Mouse (Mus musculus) hindbrain, embryonic 13.5 days (tissue): ENCODE measurements at regions not wholly inside any gene's neighbourhood (a gene's known extent, or its start where the extent isn't known, plus 50 kb on each side); places are given as distances from the start of the nearest gene placed in this dataset.

Experiments used
- ATAC-seq: fragments of 200-750 bp; cut with Nextera tagmentation; 2 replicates; pipeline ENCODE4 v1.8.0; 2017; ENCODE audit warnings: moderate TSS enrichment; ENCODE audit not compliant: low FRiP score
- H3K27ac ChIP-seq: fragments of 300-500 bp; sonication (generic); 2 replicates; pipeline ENCODE4 v1.5.1; 2015; ENCODE audit warnings: inconsistent platforms, mild to moderate bottlenecking, moderate library complexity
- H3K27me3 ChIP-seq: fragments of 300-500 bp; sonication (generic); 2 replicates; pipeline ENCODE4 v1.6.1; 2015; ENCODE audit warnings: mild to moderate bottlenecking, inconsistent platforms
- H3K36me3 ChIP-seq: fragments of 300-500 bp; sonication (generic); 2 replicates; pipeline ENCODE4 v1.6.1; 2015; ENCODE audit warnings: mild to moderate bottlenecking, inconsistent platforms
- H3K4me1 ChIP-seq: fragments of 300-500 bp; sonication (generic); replicated peaks from 2 replicates; pipeline ENCODE4 v1.6.1; 2015; ENCODE audit warnings: inconsistent platforms
- H3K4me2 ChIP-seq: fragments of 300-500 bp; sonication (generic); 2 replicates; pipeline ENCODE4 v1.6.1; 2015; ENCODE audit warnings: inconsistent platforms, mild to moderate bottlenecking, moderate library complexity
- H3K4me3 ChIP-seq: fragments of 300-500 bp; sonication (generic); 2 replicates; pipeline ENCODE4 v1.5.1; 2015; ENCODE audit warnings: mild to moderate bottlenecking, inconsistent platforms
- H3K9ac ChIP-seq: fragments of 300-500 bp; sonication (generic); 2 replicates; pipeline ENCODE4 v1.6.1; 2015; ENCODE audit warnings: mild to moderate bottlenecking, inconsistent platforms
- H3K9me3 ChIP-seq: fragments of 300-500 bp; sonication (generic); 2 replicates; pipeline ENCODE4 v1.6.1; 2016; ENCODE audit warnings: inconsistent platforms
- WGBS: fragments of 180-500 bp; shearing (Covaris S2); methylation state at CpG from one replicate; pipeline ENCODE4 v1.1.7; 2015; 5-methylcytosine and 5-hydroxymethylcytosine counted together

DNA sequence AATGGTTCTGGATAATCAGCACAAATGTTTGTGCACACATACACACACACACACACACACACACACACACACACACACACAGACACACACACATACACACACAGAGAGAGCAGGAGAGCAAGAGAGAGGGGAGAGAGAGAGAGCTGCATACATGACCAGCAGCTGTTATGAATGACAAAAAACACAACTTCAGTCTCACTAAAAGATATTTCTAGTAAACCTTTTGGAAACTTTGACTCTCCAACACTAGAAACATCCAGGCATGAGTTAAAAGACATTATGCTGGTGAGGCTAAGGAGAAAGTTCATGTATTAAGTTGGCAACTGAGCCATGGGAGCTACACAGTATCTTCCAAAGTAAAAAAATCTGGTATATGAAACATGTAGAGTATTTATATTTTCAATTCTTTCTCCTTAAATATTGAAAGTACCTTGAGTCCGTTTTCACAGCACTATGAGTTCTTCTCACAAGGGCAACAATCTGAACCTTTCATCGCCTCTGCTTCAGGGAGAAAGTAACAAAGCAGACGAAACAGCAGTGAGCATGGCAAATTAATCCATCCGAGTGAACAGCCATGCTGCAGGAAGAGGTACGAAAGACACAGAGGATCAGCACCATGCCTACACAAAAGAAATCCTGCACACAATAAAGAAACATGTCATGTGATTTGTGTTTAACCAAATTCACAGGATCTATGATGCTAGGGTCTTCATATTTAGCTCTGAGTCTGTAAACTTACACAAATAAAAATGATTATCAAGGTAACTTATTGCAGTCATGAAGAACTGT lies 309.0 kb upstream of the N6amt1 start:
- no peak for ATAC-seq
- H3K9me3 ChIP-seq, result no peaks in the 10 kb centered on the region
- WGBS, result 45% methylated on average over 5 of the region's 5 CpGs

DNA sequence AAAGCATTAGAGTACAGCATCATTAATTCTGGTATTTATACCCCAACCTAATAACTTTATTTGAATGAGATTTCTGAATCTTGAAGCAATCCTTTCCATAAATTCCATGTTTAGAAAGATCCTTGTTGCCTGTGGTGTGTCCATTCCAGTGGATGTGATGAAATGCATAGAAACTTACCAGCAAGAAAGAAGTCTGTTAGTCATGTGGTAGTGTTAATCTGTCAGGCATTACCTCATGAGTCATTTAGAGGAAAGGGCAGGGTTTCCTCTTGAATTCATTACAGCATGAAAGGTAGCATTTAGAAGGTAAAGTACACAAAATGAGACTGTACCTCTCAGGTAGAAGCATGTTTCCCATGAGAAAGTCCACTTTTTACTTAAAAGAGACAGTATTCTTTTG lies 310.3 kb upstream of the N6amt1 start:
- Histone ChIP-seq H3K27me3 (no peaks in the 10 kb centered on the region), H3K4me3 (no peak overlapping the region), H3K9ac (no peak overlapping the region), H3K9me3 (no peaks in the 10 kb centered on the region), H3K27ac (no peak overlapping the region), H3K4me1 (no peaks in the 10 kb centered on the region), H3K36me3 (no peaks in the 10 kb centered on the region), H3K4me2 (no peak overlapping the region)
- ATAC-seq, result no peak

More for the DNA sequence above, 309.0 kb upstream of the N6amt1 start:
- Histone ChIP-seq H3K4me1 (no peaks in the 10 kb centered on the region), H3K27ac (no peak overlapping the region), H3K9ac (no peak overlapping the region), H3K27me3 (no peaks in the 10 kb centered on the region), H3K4me3 (no peak overlapping the region), H3K36me3 (no peaks in the 10 kb centered on the region), H3K4me2 (no peak overlapping the region)

DNA sequence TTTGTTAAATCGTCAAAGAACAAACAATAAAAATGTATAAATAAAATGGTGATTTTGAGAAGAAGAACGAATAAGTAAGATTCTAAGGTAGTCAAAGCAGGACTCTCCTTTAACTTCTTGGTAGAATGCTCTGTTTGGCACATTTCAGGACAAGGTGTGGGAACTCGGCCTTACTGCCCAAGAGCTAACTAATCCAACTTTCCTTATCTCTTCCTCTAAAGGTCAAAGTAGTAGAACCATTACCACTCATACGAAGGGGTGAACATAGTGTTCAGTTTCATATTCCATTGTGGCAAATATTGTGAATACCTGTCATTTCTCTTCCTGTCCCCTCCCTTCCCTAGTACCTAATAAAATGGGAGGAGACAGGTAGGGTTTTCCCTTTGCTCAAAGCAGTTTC lies 313.6 kb upstream of the N6amt1 start:
- H3K27me3 ChIP-seq, result no peaks in the 10 kb centered on the region
- H3K9ac ChIP-seq, result no peak overlapping the region
- H3K4me1 ChIP-seq, result no peaks in the 10 kb centered on the region
- no peak overlapping the region for H3K27ac ChIP-seq
- 87% methylated on average over 4 of the region's 4 CpGs for WGBS
- H3K36me3 ChIP-seq, result no peaks in the 10 kb centered on the region
- no peaks in the 10 kb centered on the region for H3K9me3 ChIP-seq
- no peak overlapping the region for H3K4me3 ChIP-seq
- ATAC-seq, result no peak
- no peak overlapping the region for H3K4me2 ChIP-seq

DNA sequence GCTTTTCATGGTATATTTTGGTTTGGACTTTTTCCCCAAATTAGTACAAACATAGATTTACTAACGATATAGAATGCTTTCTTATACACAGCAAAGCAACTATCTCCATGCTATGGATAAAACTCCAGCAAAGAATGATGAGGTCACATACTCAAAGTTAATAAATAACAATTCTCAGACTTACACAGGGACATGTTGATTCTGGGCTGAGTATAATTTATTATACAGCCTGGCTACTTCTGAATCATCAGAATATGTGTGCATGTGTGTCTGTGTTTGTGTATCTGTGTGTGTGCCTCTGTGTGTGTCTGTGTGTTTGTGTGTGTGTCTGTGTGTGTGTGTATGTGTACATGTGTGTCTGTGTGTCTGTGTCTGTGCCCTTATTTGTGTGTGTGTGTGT lies 314.1 kb upstream of the N6amt1 start:
- H3K4me1 ChIP-seq, result no peaks in the 10 kb centered on the region
- H3K27me3 ChIP-seq, result no peaks in the 10 kb centered on the region
- ATAC-seq, result no peak
- H3K4me2 ChIP-seq, result no peak overlapping the region
- H3K36me3 ChIP-seq, result no peaks in the 10 kb centered on the region
- 89% methylated on average over 1 of the region's 1 CpGs for WGBS
- H3K27ac ChIP-seq, result no peak overlapping the region
- H3K9me3 ChIP-seq, result no peaks in the 10 kb centered on the region
- no peak overlapping the region for H3K9ac ChIP-seq
- H3K4me3 ChIP-seq, result no peak overlapping the region

DNA sequence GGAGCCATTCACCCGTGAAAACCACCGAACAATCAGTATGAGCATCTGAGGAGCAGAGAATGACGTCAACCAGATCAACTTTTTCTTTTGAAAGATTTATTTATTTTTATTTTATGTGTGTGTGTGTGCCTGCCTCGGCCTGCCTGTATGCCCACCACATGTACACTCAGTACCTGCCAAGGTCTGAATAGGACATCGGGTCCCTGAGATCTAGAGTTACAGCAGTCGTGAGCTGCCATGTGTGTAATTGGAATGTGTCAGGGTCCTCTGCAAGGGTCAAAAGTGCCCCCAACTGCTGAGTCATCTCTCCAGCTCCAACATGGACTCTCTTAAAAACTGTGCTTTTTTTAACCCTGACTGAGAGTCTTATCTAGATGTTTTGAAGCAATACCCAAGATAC lies 316.9 kb upstream of the N6amt1 start:
- H3K27me3 ChIP-seq, result no peaks in the 10 kb centered on the region

DNA sequence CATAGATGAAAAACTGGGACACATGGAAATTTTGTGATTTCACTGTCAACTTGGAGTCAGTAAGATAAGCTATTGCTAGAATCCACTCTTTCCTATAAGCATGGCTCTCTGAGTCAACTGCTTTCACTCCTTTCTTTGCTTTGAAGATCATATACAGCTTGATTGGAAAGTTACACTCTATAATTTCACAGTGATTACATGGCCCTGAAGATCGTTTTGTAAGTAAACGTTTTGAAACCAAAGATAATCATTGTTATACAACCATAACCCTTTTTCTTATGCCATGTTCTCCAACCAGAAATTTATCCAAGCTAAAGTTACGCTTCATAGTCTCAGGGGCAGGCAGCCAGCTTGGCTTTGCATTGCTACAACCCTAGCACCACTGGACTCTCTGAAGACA lies 322.1 kb upstream of the N6amt1 start:
- H3K36me3 ChIP-seq, result no peaks in the 10 kb centered on the region
- no peaks in the 10 kb centered on the region for H3K4me1 ChIP-seq
- H3K4me2 ChIP-seq, result no peak overlapping the region
- no peaks in the 10 kb centered on the region for H3K9me3 ChIP-seq
- ATAC-seq, result no peak
- H3K4me3 ChIP-seq, result no peak overlapping the region
- H3K27me3 ChIP-seq, result no peaks in the 10 kb centered on the region
- no peak overlapping the region for H3K9ac ChIP-seq
- WGBS, result 80% methylated on average over 3 of the region's 3 CpGs
- H3K27ac ChIP-seq, result no peak overlapping the region

More for the DNA sequence above, 316.9 kb upstream of the N6amt1 start:
- Histone ChIP-seq H3K4me1 (no peaks in the 10 kb centered on the region), H3K36me3 (no peaks in the 10 kb centered on the region), H3K4me2 (no peak overlapping the region), H3K4me3 (no peak overlapping the region), H3K9me3 (no peaks in the 10 kb centered on the region), H3K27ac (no peak overlapping the region), H3K9ac (no peak overlapping the region)
- 78% methylated on average over 6 of the region's 6 CpGs for WGBS
- ATAC-seq, result no peak

DNA sequence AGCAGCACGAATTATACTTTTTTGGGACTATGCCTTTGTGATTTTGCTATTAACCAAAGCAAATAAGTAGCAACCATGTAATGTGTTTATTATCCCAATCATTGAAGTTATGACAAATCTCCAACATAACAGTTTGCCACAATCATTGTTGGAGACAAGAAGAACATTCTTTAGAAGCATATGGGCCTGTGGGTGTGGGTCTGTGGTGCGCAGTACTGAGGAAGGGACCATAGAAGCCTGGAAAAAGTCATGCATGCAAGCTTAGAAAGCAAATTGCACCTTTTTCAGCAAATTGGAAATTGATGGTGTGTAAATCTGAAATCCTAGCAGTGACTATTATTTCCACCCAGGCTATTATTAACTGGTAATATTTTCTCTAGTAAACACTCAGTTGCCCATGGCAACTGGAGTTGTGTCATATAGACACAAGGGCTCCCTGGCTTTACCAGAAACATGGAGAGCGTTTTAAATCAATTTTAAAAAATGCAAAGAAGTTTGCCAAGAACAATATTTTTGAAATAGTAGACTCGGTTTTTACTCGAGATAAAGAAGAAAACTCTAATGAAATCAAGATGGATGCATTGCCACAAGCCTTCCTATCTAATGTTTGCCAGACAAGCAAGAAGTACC lies 325.4 kb upstream of the N6amt1 start:
- Histone ChIP-seq H3K4me2 (no peak overlapping the region), H3K4me1 (no peaks in the 10 kb centered on the region), H3K4me3 (no peak overlapping the region), H3K27ac (no peak overlapping the region), H3K36me3 (no peaks in the 10 kb centered on the region), H3K27me3 (no peaks in the 10 kb centered on the region), H3K9ac (no peak overlapping the region), H3K9me3 (no peaks in the 10 kb centered on the region)
- no peak for ATAC-seq
- 87% methylated on average over 5 of the region's 5 CpGs for WGBS

DNA sequence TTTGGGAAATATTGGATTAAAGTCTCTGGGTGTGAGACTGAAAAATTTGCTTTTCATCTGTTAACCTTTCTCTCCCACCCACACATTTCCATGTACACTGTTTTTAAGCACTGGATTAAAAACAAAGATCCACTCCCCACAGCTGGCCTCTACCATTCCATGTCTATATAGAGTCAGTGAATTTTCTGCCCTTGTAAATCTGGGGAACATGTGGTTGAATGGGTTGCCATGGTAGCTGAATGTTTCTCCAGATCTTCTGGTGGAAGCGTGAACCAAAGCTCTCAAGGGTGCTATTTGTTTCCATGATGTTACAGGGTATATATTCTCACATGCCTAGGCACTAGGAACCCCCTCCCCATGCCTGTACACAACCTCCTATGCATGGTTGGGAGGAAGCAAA lies 326.4 kb upstream of the N6amt1 start:
- ATAC-seq, result no peak
- Histone ChIP-seq H3K4me1 (no peaks in the 10 kb centered on the region), H3K4me2 (no peak overlapping the region), H3K9ac (no peak overlapping the region), H3K4me3 (no peak overlapping the region), H3K36me3 (no peaks in the 10 kb centered on the region), H3K9me3 (no peaks in the 10 kb centered on the region), H3K27ac (no peak overlapping the region), H3K27me3 (no peaks in the 10 kb centered on the region)
- WGBS, result 81% methylated on average over 1 of the region's 1 CpGs

DNA sequence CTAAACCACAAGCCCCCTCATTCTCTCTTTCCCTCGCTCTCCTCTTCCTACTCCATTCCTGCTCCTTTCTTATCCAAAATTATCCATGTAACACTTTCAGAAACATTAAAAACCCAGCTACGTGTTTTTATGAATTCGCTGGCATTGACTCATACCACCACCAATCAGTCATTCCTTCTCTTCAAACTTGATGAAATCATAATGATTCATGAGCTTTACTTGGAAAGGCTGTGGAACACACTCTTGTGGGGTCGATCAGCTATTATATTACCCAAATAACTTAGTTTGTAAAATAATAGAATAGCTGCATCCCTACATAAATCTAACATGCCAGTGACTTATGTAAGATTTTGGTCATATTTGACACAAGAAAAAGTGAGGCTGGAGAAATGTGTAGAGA lies 331.9 kb upstream of the N6amt1 start:
- Histone ChIP-seq H3K4me2 (no peak overlapping the region), H3K4me1 (no peaks in the 10 kb centered on the region), H3K27me3 (no peaks in the 10 kb centered on the region), H3K36me3 (no peaks in the 10 kb centered on the region), H3K4me3 (no peak overlapping the region), H3K9me3 (peaks cover 7% of the 10 kb centered on the region; the same call in 1 of the 2 replicates), H3K27ac (no peak overlapping the region), H3K9ac (no peak overlapping the region)
- ATAC-seq, result no peak
- WGBS, result 93% methylated on average over 4 of the region's 4 CpGs

DNA sequence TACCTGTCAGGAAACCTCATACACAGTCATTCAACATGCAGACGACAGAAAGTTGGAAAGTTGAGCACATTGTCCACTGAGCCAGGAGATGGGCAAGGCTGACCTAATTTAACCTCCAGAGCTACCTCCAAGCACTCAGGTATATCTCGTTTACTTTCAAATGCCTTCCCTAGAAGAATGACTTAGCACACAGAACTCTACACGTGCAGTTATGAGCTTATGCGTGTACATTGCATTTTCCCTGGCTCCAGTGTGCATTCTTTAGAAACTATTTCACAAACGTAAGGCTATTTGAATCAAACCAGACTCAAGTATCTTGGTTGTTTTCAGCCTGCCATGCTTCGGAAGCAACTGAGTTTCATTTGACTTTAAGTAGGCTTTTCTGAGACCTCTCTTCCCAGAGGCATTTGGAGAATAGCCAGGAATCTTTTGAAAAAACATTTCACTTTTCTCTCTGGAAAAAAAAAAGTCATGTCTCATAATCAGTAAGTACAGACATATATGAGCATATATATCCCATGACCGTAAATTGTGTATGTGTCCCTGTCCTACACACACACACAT lies 336.8 kb upstream of the N6amt1 start:
- 89% methylated on average over 7 of the region's 7 CpGs for WGBS
- no peak overlapping the region for H3K4me3 ChIP-seq
- ATAC-seq, result no peak
- H3K4me1 ChIP-seq, result no peaks in the 10 kb centered on the region
- H3K9ac ChIP-seq, result no peak overlapping the region
- H3K4me2 ChIP-seq, result no peak overlapping the region
- H3K9me3 ChIP-seq, result peaks cover 7% of the 10 kb centered on the region; the same call in 1 of the 2 replicates
- no peaks in the 10 kb centered on the region for H3K36me3 ChIP-seq
- H3K27me3 ChIP-seq, result no peaks in the 10 kb centered on the region
- no peak overlapping the region for H3K27ac ChIP-seq

DNA sequence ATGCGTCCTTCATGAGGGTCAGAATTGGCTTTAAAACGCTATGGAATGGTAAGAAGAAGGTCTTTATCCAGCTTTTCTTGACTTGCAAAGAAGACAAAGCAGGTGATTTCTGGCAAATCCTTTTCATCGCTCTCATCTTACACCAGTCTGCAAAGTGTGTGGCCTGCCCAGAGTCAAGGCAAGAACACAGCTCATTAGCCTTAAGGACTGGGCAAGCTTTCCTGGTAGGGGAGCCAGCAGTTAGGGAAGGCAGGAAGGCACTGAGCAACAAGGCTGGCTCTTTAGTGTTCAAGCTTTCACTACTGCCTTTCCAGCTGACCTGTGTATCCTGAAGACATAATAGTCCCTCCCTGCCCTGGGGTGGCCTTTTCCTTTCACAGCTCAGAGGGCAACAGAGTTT lies 352.4 kb upstream of the N6amt1 start:
- ATAC-seq, result 0 out of 2 replicates have a peak, but pooled peaks have one; percentile 72
- Histone ChIP-seq H3K4me2 (no peak overlapping the region), H3K36me3 (no peaks in the 10 kb centered on the region), H3K9ac (no peak overlapping the region), H3K9me3 (no peaks in the 10 kb centered on the region), H3K4me1 (0 out of 2 replicates have a peak, but pooled peaks cover 4% of the 10 kb centered on the region), H3K27ac (peak overlapping the region; percentile 61), H3K27me3 (no peaks in the 10 kb centered on the region), H3K4me3 (no peak overlapping the region)
- WGBS, result 72% methylated on average over 3 of the region's 3 CpGs

DNA sequence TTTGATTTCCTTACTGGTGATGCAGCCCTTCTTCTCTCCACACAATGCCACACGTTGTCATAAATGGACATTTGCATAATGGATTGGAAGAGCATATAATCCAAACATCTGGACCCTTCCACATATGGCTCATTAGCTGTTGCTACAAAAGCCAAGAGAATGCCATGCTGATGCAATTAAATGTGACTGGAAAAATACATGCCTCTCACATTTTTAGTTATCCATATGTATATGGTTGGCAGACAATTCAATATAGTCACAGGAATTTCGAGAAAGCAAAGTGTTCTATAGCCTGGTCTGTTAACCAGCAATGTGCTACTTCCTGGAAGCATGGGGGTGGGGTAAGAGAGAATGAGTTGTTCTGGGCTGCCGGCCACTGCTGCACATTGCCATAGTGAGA lies 352.9 kb upstream of the N6amt1 start:
- H3K27me3 ChIP-seq, result no peaks in the 10 kb centered on the region
- H3K4me1 ChIP-seq, result 0 out of 2 replicates have a peak, but pooled peaks cover 4% of the 10 kb centered on the region
- ATAC-seq, result peak; percentile 83
- H3K36me3 ChIP-seq, result no peaks in the 10 kb centered on the region
- no peak overlapping the region for H3K4me3 ChIP-seq
- H3K27ac ChIP-seq, result peak overlapping the region; percentile 61; the same call in 1 of the 2 replicates
- H3K4me2 ChIP-seq, result no peak overlapping the region
- 44% methylated on average over 3 of the region's 3 CpGs for WGBS
- no peaks in the 10 kb centered on the region for H3K9me3 ChIP-seq
- H3K9ac ChIP-seq, result no peak overlapping the region

DNA sequence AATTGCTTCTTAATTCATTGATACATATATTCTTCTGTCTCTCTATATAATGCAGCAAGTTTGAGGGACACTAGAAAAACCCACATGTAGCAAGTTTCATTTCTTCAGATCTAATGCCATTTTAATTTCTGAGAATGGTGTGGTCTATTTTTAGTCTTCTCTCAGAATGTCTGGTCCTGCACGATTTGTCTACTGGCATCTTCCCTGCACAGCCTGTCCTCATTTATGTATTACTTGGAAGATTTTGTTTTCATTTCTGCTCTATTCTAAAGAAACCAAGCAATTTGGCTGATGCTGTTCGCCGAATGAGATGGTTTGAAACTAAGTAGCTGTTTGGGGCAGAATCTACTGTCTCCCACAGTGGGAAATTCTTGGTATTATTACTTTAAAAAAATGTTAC lies 382.3 kb upstream of the N6amt1 start:
- no peak overlapping the region for H3K4me2 ChIP-seq
- no peaks in the 10 kb centered on the region for H3K4me1 ChIP-seq
- ATAC-seq, result no peak
- no peaks in the 10 kb centered on the region for H3K9me3 ChIP-seq
- no peaks in the 10 kb centered on the region for H3K36me3 ChIP-seq
- H3K4me3 ChIP-seq, result no peak overlapping the region
- no peak overlapping the region for H3K9ac ChIP-seq
- H3K27me3 ChIP-seq, result no peaks in the 10 kb centered on the region
- H3K27ac ChIP-seq, result no peak overlapping the region
- 94% methylated on average over 3 of the region's 3 CpGs for WGBS
